Mouse (Mus musculus) C2C12 (cell line): ENCODE data around the gene Adam12.

Source experiments
- CTCF ChIP-seq: IDR thresholded peaks from one replicate; pipeline ENCODE4 v1.5.1; 2011; ENCODE audit not compliant: control insufficient read depth, insufficient read depth, insufficient read length
- MAX ChIP-seq: IDR thresholded peaks from one replicate; pipeline ENCODE4 v1.6.1; 2011; ENCODE audit warnings: mild to moderate bottlenecking, control low read depth
- MYOD1 ChIP-seq: IDR thresholded peaks from one replicate; pipeline ENCODE4 v1.6.1; 2011; ENCODE audit warnings: low read depth; ENCODE audit not compliant: control insufficient read depth, insufficient read length

- no peak for TF ChIP-seq CTCF
- TF ChIP-seq MAX: no peak
- no peak for TF ChIP-seq MYOD1
Measured at GRCm38 (mm10) chr7:133940405-133940804, 291.5 kb downstream of the Adam12 start.
